Mouse (Mus musculus) E14TG2a.4 (cell line): ENCODE results near the gene Bpnt1.

Source experiments
- H3K27me3 ChIP-seq: 2 replicates; pipeline ENCODE4 v1.6.1; 2014; ENCODE audit warnings: low read length, control low read depth; ENCODE audit not compliant: insufficient read depth
- H3K36me3 ChIP-seq: 2 replicates; pipeline ENCODE4 v1.6.1; 2014; ENCODE audit warnings: low read length, control low read depth; ENCODE audit not compliant: insufficient read depth
- H3K4me1 ChIP-seq: replicated peaks from 2 replicates; pipeline ENCODE4 v1.6.1; 2014; ENCODE audit warnings: low read depth, low read length, control low read depth
- H3K4me3 ChIP-seq: replicated peaks from 2 replicates; pipeline ENCODE4 v1.5.1; 2014; ENCODE audit warnings: mild to moderate bottlenecking, low read length
- H3K9me3 ChIP-seq: 2 replicates; pipeline ENCODE4 v1.6.1; 2014; ENCODE audit warnings: low read length, control low read depth
- CTCF ChIP-seq: conservative IDR thresholded peaks from 2 replicates; pipeline ENCODE4 v1.5.1; 2014; ENCODE audit warnings: low read length
- NANOG ChIP-seq: IDR thresholded peaks from 2 replicates; pipeline ENCODE4 v1.6.1; 2014; ENCODE audit warnings: borderline replicate concordance, low read length, mixed read lengths
- POU5F1 ChIP-seq: IDR thresholded peaks from 2 replicates; pipeline ENCODE4 v1.6.1; 2014; ENCODE audit warnings: low read length, borderline replicate concordance

The Bpnt1 gene

DNA sequence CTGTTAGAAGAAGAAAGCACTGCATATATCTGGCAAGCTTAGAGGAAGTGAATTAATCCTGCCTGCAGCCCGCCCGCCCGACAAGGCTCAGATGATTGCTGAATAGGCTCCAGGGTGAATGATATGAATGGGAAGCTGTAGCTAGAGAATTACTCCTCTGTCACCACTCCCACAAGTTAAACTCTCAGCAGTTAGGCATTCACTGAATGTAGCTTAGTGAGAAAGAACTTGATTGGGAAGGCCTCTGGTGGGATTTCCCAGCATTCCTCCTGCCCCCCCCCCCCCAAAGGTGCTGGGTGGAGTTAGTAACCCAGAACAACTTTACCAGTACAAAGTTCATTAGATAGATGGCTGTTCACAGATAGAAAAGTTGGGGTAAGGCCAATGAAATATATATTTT is 4.6 kb downstream of the Bpnt1 start:
- TF ChIP-seq CTCF, result no peak
- no peak for TF ChIP-seq POU5F1
- no peak for TF ChIP-seq NANOG
- H3K4me3 ChIP-seq, result no peak overlapping the region
- no peaks in the 10 kb centered on the region for H3K27me3 ChIP-seq
- peaks cover 44% of the 10 kb centered on the region for H3K36me3 ChIP-seq
- peaks cover 51% of the 10 kb centered on the region for H3K4me1 ChIP-seq
- no peaks in the 10 kb centered on the region for H3K9me3 ChIP-seq

DNA sequence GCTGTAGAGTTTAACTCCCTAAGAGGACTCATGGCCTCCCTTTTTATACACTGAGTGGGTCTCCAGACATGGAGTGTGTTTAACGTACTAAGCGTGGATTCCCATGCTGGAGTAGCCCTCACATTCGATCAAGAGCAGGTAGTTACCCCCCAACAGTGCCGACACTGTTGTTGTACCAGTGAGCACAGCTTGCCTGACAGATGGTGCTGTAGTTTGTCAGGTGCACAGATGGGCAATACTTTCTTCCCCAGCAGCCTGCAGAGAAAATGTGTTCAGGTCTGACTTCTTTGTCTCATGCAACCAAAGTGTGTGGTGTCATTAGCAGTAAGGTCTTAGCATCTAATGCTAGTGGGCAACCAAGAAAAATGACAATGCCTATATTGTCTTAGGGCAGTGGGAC is 10.5 kb downstream of the Bpnt1 start:
- Histone ChIP-seq H3K9me3 (no peaks in the 10 kb centered on the region), H3K36me3 (peaks cover 89% of the 10 kb centered on the region), H3K4me3 (no peak overlapping the region), H3K27me3 (no peaks in the 10 kb centered on the region), H3K4me1 (peaks cover 4% of the 10 kb centered on the region)
- TF ChIP-seq NANOG (no peak), POU5F1 (no peak), CTCF (no peak)

DNA sequence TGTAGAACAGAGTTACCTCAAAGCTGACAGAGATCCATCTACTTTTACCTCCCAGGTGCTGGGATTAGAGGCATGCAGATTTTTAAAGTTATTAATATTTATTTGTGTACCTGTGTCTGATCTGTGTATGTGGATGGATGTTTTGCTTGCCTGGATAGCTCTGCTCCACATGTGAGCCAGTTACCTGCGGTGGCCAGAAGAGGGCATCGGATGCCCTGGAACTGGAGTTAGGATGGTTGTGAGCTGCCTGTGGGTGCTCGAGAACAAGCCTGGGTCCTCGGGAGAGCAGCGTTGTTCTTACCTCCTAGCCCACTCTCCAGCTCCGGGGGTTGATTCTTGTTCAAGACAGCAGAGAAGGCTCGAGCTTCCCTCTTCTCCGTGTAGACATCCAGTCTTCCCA is 11.5 kb downstream of the Bpnt1 start:
- TF ChIP-seq NANOG, result no peak
- TF ChIP-seq CTCF, result no peak
- TF ChIP-seq POU5F1, result no peak
- Histone ChIP-seq H3K27me3 (no peaks in the 10 kb centered on the region), H3K9me3 (no peaks in the 10 kb centered on the region), H3K36me3 (peaks cover 89% of the 10 kb centered on the region), H3K4me3 (no peak overlapping the region), H3K4me1 (0 out of 2 replicates have a peak, but pooled peaks cover 2% of the 10 kb centered on the region)

- H3K27me3 ChIP-seq, result no peaks in the 10 kb centered on the region
- peaks cover 94% of the 10 kb centered on the region for H3K36me3 ChIP-seq
- no peaks in the 10 kb centered on the region for H3K9me3 ChIP-seq
- H3K4me3 ChIP-seq, result no peak overlapping the region
- no peaks in the 10 kb centered on the region for H3K4me1 ChIP-seq
- TF ChIP-seq POU5F1 (no peak), CTCF (peak; percentile 42), NANOG (no peak)
Measured at GRCm38 (mm10) chr1:185346188-185346587, 14.2 kb downstream of the Bpnt1 start.

GRCm38 (mm10) chr1:185349741-185350140 is 17.8 kb downstream of the Bpnt1 start:
- Histone ChIP-seq H3K4me3 (no peak overlapping the region), H3K4me1 (0 out of 2 replicates have a peak, but pooled peaks cover 5% of the 10 kb centered on the region), H3K9me3 (no peaks in the 10 kb centered on the region), H3K36me3 (peaks cover 91% of the 10 kb centered on the region), H3K27me3 (no peaks in the 10 kb centered on the region)
- TF ChIP-seq CTCF, result no peak
- no peak for TF ChIP-seq POU5F1
- TF ChIP-seq NANOG, result no peak

DNA sequence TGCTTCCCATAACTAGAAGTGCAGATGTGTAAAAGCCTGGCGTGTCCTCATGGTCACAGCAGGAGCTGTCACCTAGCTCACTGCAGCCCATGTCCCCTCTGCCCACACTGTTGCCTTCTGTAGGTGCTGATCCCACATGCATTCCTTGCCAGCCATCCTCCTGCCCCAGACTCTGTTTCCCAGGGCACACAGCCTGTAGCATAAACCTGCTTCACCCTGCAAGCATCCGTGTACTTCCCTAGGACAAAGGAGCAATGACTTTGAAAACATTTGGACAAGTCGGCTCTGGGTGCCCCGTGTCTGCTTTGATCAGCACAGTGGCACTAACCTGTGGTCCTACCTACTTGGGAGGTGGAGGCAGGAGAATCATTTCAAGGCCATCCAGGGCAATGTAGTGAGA is 18.7 kb downstream of the Bpnt1 start:
- Histone ChIP-seq H3K4me1 (0 out of 2 replicates have a peak, but pooled peaks cover 5% of the 10 kb centered on the region), H3K36me3 (peaks cover 91% of the 10 kb centered on the region)
- TF ChIP-seq POU5F1 (no peak), CTCF (no peak), NANOG (no peak)

GRCm38 (mm10) chr1:185352151-185352550 is 20.2 kb downstream of the Bpnt1 start:
- Histone ChIP-seq H3K9me3 (no peaks in the 10 kb centered on the region), H3K4me1 (0 out of 2 replicates have a peak, but pooled peaks cover 5% of the 10 kb centered on the region), H3K27me3 (no peaks in the 10 kb centered on the region), H3K4me3 (no peak overlapping the region), H3K36me3 (peaks cover 92% of the 10 kb centered on the region)
- no peak for TF ChIP-seq POU5F1
- no peak for TF ChIP-seq CTCF
- TF ChIP-seq NANOG, result no peak

More for the DNA sequence above, 18.7 kb downstream of the Bpnt1 start:
- Histone ChIP-seq H3K9me3 (no peaks in the 10 kb centered on the region), H3K27me3 (no peaks in the 10 kb centered on the region), H3K4me3 (no peak overlapping the region)

DNA sequence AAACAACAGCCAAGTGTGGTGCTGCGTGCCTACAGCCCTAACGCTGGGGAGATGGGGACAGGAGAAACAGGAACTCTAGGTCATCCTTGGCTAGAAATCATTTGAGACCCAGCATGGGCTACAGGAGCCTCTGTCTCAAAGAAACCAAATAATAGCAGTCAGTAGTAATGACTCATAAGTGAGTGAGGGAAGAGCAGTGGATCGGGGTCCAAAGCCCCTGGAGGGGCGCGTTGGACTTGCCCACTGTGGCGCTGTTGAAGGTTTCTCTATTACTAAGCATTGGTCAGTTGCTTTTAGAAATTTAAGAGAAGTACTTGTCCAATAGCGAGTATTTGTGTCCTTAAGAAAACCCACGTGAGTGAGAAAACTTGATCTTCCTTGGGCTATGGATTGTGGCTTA is 21.4 kb downstream of the Bpnt1 start:
- Histone ChIP-seq H3K9me3 (no peaks in the 10 kb centered on the region), H3K36me3 (peaks cover 90% of the 10 kb centered on the region), H3K4me3 (no peak overlapping the region), H3K4me1 (0 out of 2 replicates have a peak, but pooled peaks cover 5% of the 10 kb centered on the region), H3K27me3 (no peaks in the 10 kb centered on the region)
- TF ChIP-seq CTCF (no peak), POU5F1 (no peak), NANOG (no peak)

- H3K27me3 ChIP-seq, result no peaks in the 10 kb centered on the region
- H3K36me3 ChIP-seq, result peaks cover 82% of the 10 kb centered on the region
- TF ChIP-seq POU5F1 (no peak), NANOG (no peak)
- 0 out of 2 replicates have a peak, but pooled peaks cover 5% of the 10 kb centered on the region for H3K4me1 ChIP-seq
- H3K9me3 ChIP-seq, result no peaks in the 10 kb centered on the region
- no peak overlapping the region for H3K4me3 ChIP-seq
Measured at GRCm38 (mm10) chr1:185354731-185355130, 22.8 kb downstream of the Bpnt1 start.
